Mouse (Mus musculus): ENCODE results near the gene Ddx39.

- TF ChIP-seq CTCF (IDR thresholded peaks at IDR 0.05; ENCODE audit: extremely low read depth, insufficient read length, insufficient replicate concordance, low read depth, low read length), result no peak
- no peak for TF ChIP-seq POLR2A (IDR thresholded peaks at IDR 0.05; ENCODE audit: low read depth, low read length)
Observed at GRCm38 (mm10) chr8:83706411-83706810, 8.6 kb upstream of the Ddx39 start.
